Mouse (Mus musculus): ENCODE data around the gene Foxl2. TPM values are rescaled to one million over a fixed set of nuclear protein-coding genes. Genes with fewer than 3 reads are reported as not detected.

Foxl2 gene
- polyA plus RNA-seq, 1 experiment = 0.01 TPM

- Histone ChIP-seq H3K4me3 (no peak overlapping the region), H3K4me2 (ENCODE audit: low read depth) (no peak overlapping the region), H3K36me3 (ENCODE audit: control insufficient read depth, insufficient read depth) (no peaks in the 10 kb centered on the region), H3ac (ENCODE audit: control insufficient read depth, insufficient read length) (no peak overlapping the region), H3K79me2 (ENCODE audit: control insufficient read depth, insufficient read depth) (no peaks in the 10 kb centered on the region), H3K27me3 (ENCODE audit: control insufficient read depth, insufficient read depth, insufficient read length) (no peaks in the 10 kb centered on the region)
- TF ChIP-seq E2F4 (IDR thresholded peaks at IDR 0.05; ENCODE audit: insufficient read depth) (no peak), CEBPB (IDR thresholded peaks at IDR 0.05; ENCODE audit: insufficient read depth, poor library complexity, severe bottlenecking) (no peak), MYOG (IDR thresholded peaks at IDR 0.05; ENCODE audit: control insufficient read depth in 1 of 3, insufficient read depth in 1 of 3, insufficient read length in 2 of 3, low read depth in 2 of 3) (no peak), TCF3 (IDR thresholded peaks at IDR 0.05; ENCODE audit: insufficient read length, low read depth) (no peak), POLR2A (IDR thresholded peaks at IDR 0.05; ENCODE audit: insufficient read length, low read depth) (no peak), USF1 (IDR thresholded peaks at IDR 0.05; ENCODE audit: low read depth) (no peak), MYOD1 (IDR thresholded peaks at IDR 0.05; ENCODE audit: control insufficient read depth in 1 of 3, insufficient read length in 2 of 3, low read depth in 2 of 3) (no peak), SRF (IDR thresholded peaks at IDR 0.05; ENCODE audit: control insufficient read depth, insufficient read length, low read depth) (no peak), REST (IDR thresholded peaks at IDR 0.05; ENCODE audit: insufficient read depth, insufficient read length) (no peak), MAX (IDR thresholded peaks at IDR 0.05; ENCODE audit: low read depth) (no peak), POLR2AphosphoS2 (IDR thresholded peaks at IDR 0.05; ENCODE audit: insufficient read length, low read depth) (no peak), TCF12 (IDR thresholded peaks at IDR 0.05; ENCODE audit: insufficient read depth, poor library complexity, severe bottlenecking) (no peak)
Observed at GRCm38 (mm10) chr9:98994103-98994502, 39.0 kb downstream of the Foxl2 start.

- Histone ChIP-seq H3K79me2 (ENCODE audit: control insufficient read depth, insufficient read depth) (no peaks in the 10 kb centered on the region), H3K4me3 (no peak overlapping the region), H3K36me3 (ENCODE audit: control insufficient read depth, insufficient read depth) (peaks cover 5% of the 10 kb centered on the region), H3K27me3 (ENCODE audit: control insufficient read depth, insufficient read depth, insufficient read length) (no peaks in the 10 kb centered on the region), H3ac (ENCODE audit: control insufficient read depth, insufficient read length) (no peak overlapping the region), H3K4me2 (ENCODE audit: low read depth) (no peak overlapping the region)
- TF ChIP-seq MYOD1 (IDR thresholded peaks at IDR 0.05; ENCODE audit: control insufficient read depth in 1 of 3, insufficient read length in 2 of 3, low read depth in 2 of 3) = no peak
- TF ChIP-seq E2F4 (IDR thresholded peaks at IDR 0.05; ENCODE audit: insufficient read depth) = no peak
- no peak for TF ChIP-seq SRF (IDR thresholded peaks at IDR 0.05; ENCODE audit: control insufficient read depth, insufficient read length, low read depth)
- no peak for TF ChIP-seq TCF3 (IDR thresholded peaks at IDR 0.05; ENCODE audit: insufficient read length, low read depth)
Observed at GRCm38 (mm10) chr9:98999881-99000339, 44.8 kb downstream of the Foxl2 start.

GRCm38 (mm10) chr9:99001326-99001725 is 46.2 kb downstream of the Foxl2 start:
- no peak overlapping the region for H3ac ChIP-seq (ENCODE audit: control insufficient read depth, insufficient read length)
- H3K36me3 ChIP-seq (ENCODE audit: control insufficient read depth, insufficient read depth) = peaks cover 5% of the 10 kb centered on the region
- no peak overlapping the region for H3K4me2 ChIP-seq (ENCODE audit: low read depth)
- no peak for TF ChIP-seq TCF12 (IDR thresholded peaks at IDR 0.05; ENCODE audit: insufficient read depth, poor library complexity, severe bottlenecking)
- TF ChIP-seq REST (IDR thresholded peaks at IDR 0.05; ENCODE audit: insufficient read depth, insufficient read length) = no peak
- TF ChIP-seq SRF (IDR thresholded peaks at IDR 0.05; ENCODE audit: control insufficient read depth, insufficient read length, low read depth) = no peak
- no peak for TF ChIP-seq CEBPB (IDR thresholded peaks at IDR 0.05; ENCODE audit: insufficient read depth, poor library complexity, severe bottlenecking)
- no peak for TF ChIP-seq MAX (IDR thresholded peaks at IDR 0.05; ENCODE audit: low read depth)
- no peak for TF ChIP-seq MYOG (IDR thresholded peaks at IDR 0.05; ENCODE audit: control insufficient read depth in 1 of 3, insufficient read depth in 1 of 3, insufficient read length in 2 of 3, low read depth in 2 of 3)
- TF ChIP-seq POLR2A (IDR thresholded peaks at IDR 0.05; ENCODE audit: insufficient read length, low read depth) = no peak
- no peak for TF ChIP-seq USF1 (IDR thresholded peaks at IDR 0.05; ENCODE audit: low read depth)
- no peak for TF ChIP-seq E2F4 (IDR thresholded peaks at IDR 0.05; ENCODE audit: insufficient read depth)
- no peak for TF ChIP-seq POLR2AphosphoS2 (IDR thresholded peaks at IDR 0.05; ENCODE audit: insufficient read length, low read depth)
- no peaks in the 10 kb centered on the region for H3K79me2 ChIP-seq (ENCODE audit: control insufficient read depth, insufficient read depth)
- H3K4me3 ChIP-seq = no peak overlapping the region
- no peaks in the 10 kb centered on the region for H3K27me3 ChIP-seq (ENCODE audit: control insufficient read depth, insufficient read depth, insufficient read length)

Other genes with a start within 250 kb of the Foxl2 start
- not detected for gene Prr23a1, start 112.8 kb upstream of the Foxl2 start, polyA plus RNA-seq (2012; fragmentation: generic; extraction: Trizol)
- gene Prr23a2, start 98.8 kb upstream of the Foxl2 start, polyA plus RNA-seq (2012; fragmentation: generic; extraction: Trizol) = not detected
- gene Prr23a3, start 90.5 kb upstream of the Foxl2 start, polyA plus RNA-seq (2012; fragmentation: generic; extraction: Trizol) = not detected
- not detected for gene 7420426K07Rik, start 52.2 kb upstream of the Foxl2 start, polyA plus RNA-seq (2012; fragmentation: generic; extraction: Trizol)
- gene Faim, start 31.1 kb downstream of the Foxl2 start, polyA plus RNA-seq (2012; fragmentation: generic; extraction: Trizol) = 17.3 TPM
- not detected for gene Gm1123, start 80.4 kb downstream of the Foxl2 start, polyA plus RNA-seq (2012; fragmentation: generic; extraction: Trizol)
- gene Pik3cb, start 185.3 kb downstream of the Foxl2 start, polyA plus RNA-seq (2012; fragmentation: generic; extraction: Trizol) = 3.0 TPM